Mouse (Mus musculus) stomach, postnatal 0 days (tissue): ENCODE data around the gene Cuedc1.

ENCODE experiments used
- CTCF ChIP-seq: IDR thresholded peaks from 2 replicates; pipeline ENCODE4 v1.5.1; 2016; ENCODE audit warnings: antibody characterized with exemption, low read depth, mild to moderate bottlenecking, moderate library complexity
- EP300 ChIP-seq: optimal IDR thresholded peaks from 2 replicates; pipeline ENCODE3; 2016; ENCODE audit warnings: antibody characterized with exemption

- TF ChIP-seq EP300 (no peak), CTCF (no peak)
These were observed at the start of gene Cuedc1 for GRCm38 (mm10) chr11:88098021-88098729.
